Mouse (Mus musculus) kidney, adult 2 months (tissue): ENCODE data around the gene Gpd2. TPM values are rescaled to one million over a fixed set of nuclear protein-coding genes. Genes with fewer than 3 reads are reported as not detected.
A peak's percentile ranks its signal among the peaks of the same experiment; 100 is the strongest.

Source experiments
- DNase-seq: peaks from one replicate; pipeline ENCODE4 v3.0.0; 2021
- H3K27ac ChIP-seq: fragments of 200-500 bp; 2 replicates; pipeline ENCODE4 v1.5.1; 2012; ENCODE audit warnings: low read depth, low read length, control low read depth, inconsistent platforms; ENCODE audit not compliant: insufficient read depth
- H3K27me3 ChIP-seq: fragments of 200-500 bp; replicated peaks from 2 replicates; pipeline ENCODE4 v1.6.1; 2012; ENCODE audit warnings: mild to moderate bottlenecking, moderate library complexity, low read length, inconsistent platforms; ENCODE audit not compliant: control insufficient read depth, insufficient read depth
- H3K36me3 ChIP-seq: fragments of 200-500 bp; 2 replicates; pipeline ENCODE4 v1.6.1; 2012; ENCODE audit warnings: mild to moderate bottlenecking, moderate library complexity, low read length, inconsistent platforms; ENCODE audit not compliant: control insufficient read depth, insufficient read depth
- H3K4me1 ChIP-seq: fragments of 200-500 bp; 2 replicates; pipeline ENCODE4 v1.6.1; 2011; ENCODE audit warnings: low read length; ENCODE audit not compliant: control insufficient read depth, insufficient read depth
- H3K4me3 ChIP-seq: fragments of 200-500 bp; 2 replicates; pipeline ENCODE4 v1.5.1; 2011; ENCODE audit warnings: mild to moderate bottlenecking, low read depth, low read length, control low read depth; ENCODE audit not compliant: insufficient read depth
- CTCF ChIP-seq: fragments of 200-500 bp; conservative IDR thresholded peaks from 2 replicates; pipeline ENCODE4 v1.5.1; 2011; ENCODE audit warnings: low read depth, mild to moderate bottlenecking, control low read depth, low read length, moderate library complexity, mixed read lengths; ENCODE audit not compliant: insufficient read depth, insufficient read length
- POLR2A ChIP-seq: fragments of 200-500 bp; IDR thresholded peaks from one replicate; pipeline ENCODE4 v1.6.1; 2011; ENCODE audit warnings: low read depth, low read length, control low read depth
- WGBS: fragments of 180-500 bp; shearing (Covaris S2); methylation state at CpG from one replicate; pipeline ENCODE4 v1.1.7; 2018; 5-methylcytosine and 5-hydroxymethylcytosine counted together
- polyA plus RNA-seq: library from polyadenylated mRNA; depleted of rRNA; stranded (reverse); fragments of >200 nt; gene quantifications from 2 replicates; pipeline ENCODE4 v1.2.3, GENCODE M21; 2012

Gpd2 gene
- polyA plus RNA-seq, 1 experiment = 17.2 TPM

DNA sequence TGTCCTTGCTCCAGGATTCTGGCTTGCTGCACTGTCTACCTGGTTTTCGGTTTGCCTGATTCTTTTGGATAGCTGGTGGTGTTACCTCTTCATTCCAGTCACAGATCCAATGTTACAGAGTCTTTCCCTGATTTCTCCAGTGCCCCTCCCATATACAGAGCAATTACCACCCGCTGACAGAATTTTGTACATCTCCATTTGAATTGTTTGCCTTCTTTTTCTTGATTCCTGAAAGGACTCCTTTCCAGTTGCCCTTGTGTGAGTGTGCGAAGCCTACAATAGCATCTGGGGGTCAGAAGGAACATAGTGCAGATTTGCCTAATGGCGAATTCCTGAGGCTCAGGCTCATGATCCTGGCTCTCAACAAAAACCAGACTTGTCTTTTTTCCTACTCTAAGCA lies 157.6 kb downstream of the Gpd2 start:
- H3K4me3 ChIP-seq = no peak overlapping the region
- no peaks in the 10 kb centered on the region for H3K27me3 ChIP-seq
- no peak for TF ChIP-seq CTCF
- H3K4me1 ChIP-seq = no peaks in the 10 kb centered on the region
- no peak for DNase-seq
- no peak overlapping the region for H3K27ac ChIP-seq
- no peaks in the 10 kb centered on the region for H3K36me3 ChIP-seq
- 93% methylated on average over 4 of the region's 4 CpGs for WGBS

GRCm38 (mm10) chr2:57396061-57396460 lies 158.6 kb downstream of the Gpd2 start:
- Histone ChIP-seq H3K27ac (no peak overlapping the region), H3K36me3 (no peaks in the 10 kb centered on the region), H3K4me3 (no peak overlapping the region), H3K27me3 (no peaks in the 10 kb centered on the region), H3K4me1 (no peaks in the 10 kb centered on the region)
- peak; percentile 53 for DNase-seq
- no peak for TF ChIP-seq POLR2A
- TF ChIP-seq CTCF = no peak
- 66% methylated on average over 13 of the region's 13 CpGs for WGBS

GRCm38 (mm10) chr2:57397727-57398126 lies 160.3 kb downstream of the Gpd2 start:
- H3K27me3 ChIP-seq = no peaks in the 10 kb centered on the region; the same call in 1 of the 2 replicates
- H3K4me1 ChIP-seq = no peaks in the 10 kb centered on the region
- WGBS = 90% methylated on average over 3 of the region's 3 CpGs
- H3K4me3 ChIP-seq = no peak overlapping the region
- no peaks in the 10 kb centered on the region for H3K36me3 ChIP-seq
- no peak overlapping the region for H3K27ac ChIP-seq
- DNase-seq = no peak
- no peak for TF ChIP-seq POLR2A
- TF ChIP-seq CTCF = no peak

- Histone ChIP-seq H3K27ac (no peak overlapping the region), H3K36me3 (no peaks in the 10 kb centered on the region), H3K4me1 (no peaks in the 10 kb centered on the region), H3K27me3 (no peaks in the 10 kb centered on the region; the same call in 1 of the 2 replicates), H3K4me3 (no peak overlapping the region)
- TF ChIP-seq CTCF (no peak), POLR2A (no peak)
- 77% methylated on average over 4 of the region's 4 CpGs for WGBS
- no peak for DNase-seq
Measured at GRCm38 (mm10) chr2:57407414-57408019, 170.1 kb downstream of the Gpd2 start.

- Histone ChIP-seq H3K27me3 (no peaks in the 10 kb centered on the region), H3K27ac (no peak overlapping the region), H3K36me3 (no peaks in the 10 kb centered on the region), H3K4me3 (no peak overlapping the region), H3K4me1 (no peaks in the 10 kb centered on the region)
- no peak for DNase-seq
- no peak for TF ChIP-seq CTCF
- TF ChIP-seq POLR2A = no peak
- WGBS = 86% methylated on average over 4 of the region's 4 CpGs
Measured at GRCm38 (mm10) chr2:57408413-57408812, 171.0 kb downstream of the Gpd2 start.

DNA sequence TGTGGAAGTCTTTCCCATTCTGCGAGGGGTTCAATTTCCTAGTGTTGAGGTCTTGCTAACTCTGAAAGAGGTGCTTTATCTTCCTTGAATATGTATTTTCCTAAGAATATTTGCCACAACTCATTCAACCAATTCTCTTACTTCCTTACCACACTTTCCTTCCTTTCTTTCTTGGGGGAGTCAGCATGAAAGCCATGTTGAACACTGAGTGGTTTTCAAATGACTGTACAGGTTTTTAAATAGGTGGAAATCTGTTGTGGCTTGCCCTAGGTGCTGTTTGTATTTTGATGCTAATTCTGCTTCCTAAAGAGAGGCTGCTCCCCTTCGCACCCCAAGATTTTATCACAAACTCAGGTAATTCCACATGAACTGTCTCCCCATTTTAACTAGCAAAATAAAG lies 174.1 kb downstream of the Gpd2 start:
- H3K36me3 ChIP-seq = no peaks in the 10 kb centered on the region
- no peak overlapping the region for H3K4me3 ChIP-seq
- DNase-seq = no peak
- 88% methylated on average over 2 of the region's 2 CpGs for WGBS
- no peaks in the 10 kb centered on the region for H3K4me1 ChIP-seq
- TF ChIP-seq CTCF (no peak), POLR2A (no peak)
- no peaks in the 10 kb centered on the region for H3K27me3 ChIP-seq
- H3K27ac ChIP-seq = no peak overlapping the region

- no peak overlapping the region for H3K27ac ChIP-seq
- H3K36me3 ChIP-seq = no peaks in the 10 kb centered on the region
- no peak for TF ChIP-seq CTCF
- no peak for TF ChIP-seq POLR2A
- no peaks in the 10 kb centered on the region for H3K27me3 ChIP-seq
- WGBS = 88% methylated on average over 9 of the region's 9 CpGs
- no peak overlapping the region for H3K4me3 ChIP-seq
- no peak for DNase-seq
- no peaks in the 10 kb centered on the region for H3K4me1 ChIP-seq
Measured at GRCm38 (mm10) chr2:57414550-57415160, 177.2 kb downstream of the Gpd2 start.
